Mouse (Mus musculus) urinary bladder, postnatal 25 days (tissue): ENCODE measurements around the gene Ank3.

Experiments used
- DNase-seq: peaks from one replicate; pipeline ENCODE4 v3.0.0; 2022; ENCODE audit warnings: low spot score

The Ank3 gene

DNA sequence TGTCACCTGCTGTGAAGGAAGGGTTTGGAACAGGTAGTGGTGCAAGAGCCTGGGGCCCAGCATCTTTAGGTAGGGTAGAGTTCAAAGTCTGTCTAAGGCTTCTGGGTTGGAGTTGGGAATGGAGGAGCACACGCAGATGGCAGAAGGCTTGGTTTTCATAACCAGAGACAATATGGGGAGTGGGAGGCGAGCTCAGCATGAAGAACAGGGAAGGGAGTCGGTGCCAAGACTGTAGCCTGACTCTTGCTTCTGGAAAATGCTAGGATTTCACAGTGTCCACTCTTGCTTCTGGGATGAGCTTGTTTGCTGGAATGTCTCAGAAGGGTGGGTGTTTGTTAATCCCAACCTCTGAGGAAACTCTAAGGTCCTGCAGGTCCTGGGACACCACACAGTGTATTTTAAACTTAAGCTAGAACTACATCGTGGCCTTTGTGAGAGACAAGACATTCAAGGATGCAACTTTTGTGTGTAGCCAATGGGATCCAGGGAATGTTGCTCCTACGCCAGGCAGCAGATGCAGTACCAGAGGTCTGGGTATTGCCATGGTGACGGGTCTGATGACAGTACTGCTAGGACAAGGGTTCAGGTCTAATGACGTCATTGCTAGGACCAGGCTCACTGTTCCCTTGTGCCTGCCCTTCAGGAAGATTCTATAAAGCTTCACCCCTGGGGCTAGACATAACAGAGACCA lies 222.3 kb downstream of the Ank3 start:
- DNase-seq = no peak

DNA sequence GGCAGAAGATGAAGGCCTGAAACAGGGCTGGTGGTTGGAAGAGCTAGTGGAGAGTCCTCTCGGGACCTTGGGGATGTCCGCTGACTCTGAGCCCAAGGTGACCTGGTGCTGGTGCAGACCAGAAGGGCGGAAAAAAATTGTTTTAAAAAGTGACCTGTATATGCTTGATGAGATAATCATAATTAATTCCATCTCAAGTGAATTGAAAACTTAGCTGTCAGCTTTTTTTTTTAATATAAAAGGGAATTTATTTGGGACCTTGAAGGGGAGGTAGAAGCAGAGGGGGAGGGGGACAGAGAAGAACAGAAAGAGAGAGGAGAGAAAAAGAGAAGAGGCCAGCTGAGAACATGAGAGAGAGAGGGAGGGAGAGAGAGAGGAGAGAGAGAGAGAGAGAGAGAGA lies 229.2 kb downstream of the Ank3 start:
- DNase-seq = no peak

DNA sequence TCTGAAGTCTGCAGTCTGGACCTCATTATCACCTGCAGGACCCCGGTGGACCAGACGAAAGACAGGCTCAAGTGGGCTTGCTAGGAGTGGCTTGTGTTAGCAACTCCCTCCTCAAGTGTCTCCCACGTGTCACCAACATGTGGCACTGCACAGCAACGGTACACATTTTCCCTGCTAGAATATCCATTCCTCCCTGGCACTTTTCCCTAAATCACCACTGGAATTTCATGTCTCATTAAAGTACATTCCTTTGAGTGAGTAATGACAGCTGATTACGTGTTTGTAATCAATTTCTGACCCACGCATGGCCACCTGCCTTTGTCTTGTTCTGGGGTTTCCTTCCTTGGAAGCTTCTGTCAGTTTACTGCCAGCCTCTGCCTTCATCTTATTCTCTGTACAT lies 230.2 kb downstream of the Ank3 start:
- DNase-seq = no peak

DNA sequence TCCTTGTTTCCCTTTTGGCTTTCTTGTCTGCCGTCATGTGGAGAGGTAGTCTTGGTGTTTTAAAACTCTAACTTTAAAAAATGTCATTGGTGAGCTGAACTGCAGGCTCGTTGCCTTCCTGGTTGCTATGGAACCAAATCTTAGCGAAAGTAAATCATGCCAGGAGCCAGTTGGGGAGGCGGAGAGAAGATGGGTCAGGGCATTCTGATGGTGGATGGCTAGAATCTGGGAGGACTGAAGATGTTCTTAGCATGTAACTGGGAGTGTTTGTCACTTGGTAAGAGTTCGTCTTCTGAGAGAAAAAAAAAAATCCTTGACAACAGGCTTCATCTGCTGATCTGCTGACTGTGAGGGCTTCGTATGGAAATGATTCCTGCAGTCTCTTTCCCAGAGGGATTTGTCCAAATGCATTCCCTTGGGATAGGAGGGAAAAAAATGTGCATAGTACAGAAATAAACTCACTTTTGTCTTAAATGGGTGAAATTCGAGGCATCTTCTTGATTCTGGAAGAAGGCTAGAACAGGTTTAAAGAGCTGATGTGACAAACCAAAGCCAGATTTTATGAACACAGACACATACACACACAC lies 232.3 kb downstream of the Ank3 start:
- DNase-seq = no peak

DNA sequence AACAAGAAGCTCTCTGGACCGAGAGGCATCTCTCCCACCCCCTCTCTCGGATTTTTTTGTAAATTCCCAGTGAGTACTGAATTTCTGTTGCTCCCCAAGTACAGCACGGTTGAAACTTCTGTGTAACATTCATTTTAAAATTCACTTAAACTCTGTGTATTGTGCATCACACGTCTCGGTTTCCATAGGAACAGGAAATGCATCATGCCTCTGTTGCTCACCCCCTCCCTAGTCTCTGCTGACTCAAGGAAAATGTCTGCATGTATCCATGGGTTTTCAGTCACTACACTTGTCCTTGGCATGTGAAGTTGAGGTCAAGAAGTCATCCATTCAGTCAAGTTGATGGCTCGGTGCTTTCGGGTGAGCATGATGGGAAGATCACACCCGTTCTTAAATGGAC lies 234.3 kb downstream of the Ank3 start:
- no peak for DNase-seq

DNA sequence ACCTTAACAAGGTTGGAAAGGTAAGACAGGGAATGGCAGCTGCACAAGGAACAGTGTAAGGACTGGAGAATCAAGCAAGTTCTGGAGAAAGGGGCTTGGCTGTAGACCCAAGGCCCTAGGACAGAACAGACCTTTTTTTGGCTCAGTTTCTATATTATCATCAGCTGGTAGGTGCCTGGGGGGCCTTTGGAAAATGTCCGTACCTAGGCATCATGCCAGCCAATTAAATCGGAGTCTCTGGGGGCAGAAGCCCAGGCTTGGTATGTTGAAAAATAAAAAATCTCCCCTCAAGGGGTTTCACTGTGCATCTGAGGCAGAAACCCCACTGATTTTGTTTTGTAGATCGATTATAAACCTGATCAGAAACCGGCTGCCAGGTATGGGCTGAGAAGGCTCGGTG lies 236.3 kb downstream of the Ank3 start:
- DNase-seq = no peak

DNA sequence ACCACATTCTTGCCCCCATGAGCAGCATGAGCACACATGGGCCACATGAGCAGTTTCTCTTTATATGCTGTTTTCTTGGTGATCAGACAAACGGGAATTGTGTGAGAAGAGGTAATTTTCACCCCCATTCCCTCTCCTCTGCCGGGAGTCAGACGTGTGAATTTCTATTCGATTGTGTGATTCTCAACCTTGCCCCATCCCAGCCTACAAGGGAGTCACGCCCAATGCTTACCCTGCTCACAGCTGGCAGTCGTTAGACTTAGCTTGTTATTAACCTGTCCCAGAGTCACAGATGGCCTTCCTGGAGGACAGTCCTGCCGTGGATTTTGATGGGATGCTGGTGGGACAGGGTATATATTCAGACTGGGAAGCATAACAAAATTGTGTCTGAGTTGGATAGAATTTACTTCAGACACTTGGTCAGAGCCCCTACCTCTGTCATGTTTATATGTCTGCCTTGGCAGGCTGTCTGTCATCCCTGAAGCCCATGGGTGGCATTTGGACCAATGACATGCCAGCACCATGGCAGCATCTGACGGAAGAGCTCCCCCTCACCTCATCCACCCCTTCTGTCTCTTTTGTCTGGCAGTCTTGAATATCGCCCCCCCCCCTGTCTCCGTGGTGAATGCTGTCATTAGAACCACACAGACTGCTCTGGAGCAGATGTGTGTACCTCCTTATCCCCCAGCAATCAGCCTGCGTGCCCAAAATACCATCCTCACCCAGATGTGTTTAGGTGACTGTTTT lies 237.5 kb downstream of the Ank3 start:
- no peak for DNase-seq

DNA sequence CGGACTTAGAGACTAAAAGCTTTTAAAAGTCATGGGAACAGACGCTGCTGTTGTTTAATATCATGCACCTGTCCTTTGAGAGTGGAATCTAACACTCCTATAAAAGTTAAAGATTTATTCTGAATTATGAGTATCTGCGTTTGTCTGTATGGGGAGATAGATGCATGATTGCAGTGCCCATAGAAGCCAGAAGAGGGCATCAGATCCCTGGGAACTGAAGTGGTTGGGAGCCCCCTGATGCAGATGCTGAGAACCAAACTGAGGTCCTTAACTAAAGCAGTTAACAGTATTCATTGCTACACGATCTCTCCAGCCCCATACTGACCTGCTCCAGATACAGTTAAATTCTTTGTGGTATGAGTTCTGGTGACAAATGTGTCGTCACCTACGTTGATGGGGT lies 240.6 kb downstream of the Ank3 start:
- DNase-seq = no peak

DNA sequence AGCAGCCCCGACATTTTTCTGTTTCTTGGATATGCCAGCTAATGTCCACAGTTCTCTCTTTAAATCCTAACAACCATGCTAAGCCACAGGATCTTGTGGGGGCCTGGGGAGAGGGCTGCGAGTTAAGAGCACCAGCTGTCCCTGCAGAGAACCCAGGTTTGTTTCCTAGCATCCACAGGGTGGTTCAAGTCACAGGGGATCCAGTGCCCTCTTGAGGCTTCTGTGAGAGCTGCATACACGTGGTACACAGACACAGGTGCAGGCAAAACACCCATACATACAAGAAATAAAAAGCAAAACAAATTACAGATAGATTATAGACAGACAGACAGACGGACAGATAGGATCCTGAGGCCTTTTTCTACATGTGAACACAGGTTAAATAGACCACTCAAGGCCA lies 242.0 kb downstream of the Ank3 start:
- DNase-seq = no peak

DNA sequence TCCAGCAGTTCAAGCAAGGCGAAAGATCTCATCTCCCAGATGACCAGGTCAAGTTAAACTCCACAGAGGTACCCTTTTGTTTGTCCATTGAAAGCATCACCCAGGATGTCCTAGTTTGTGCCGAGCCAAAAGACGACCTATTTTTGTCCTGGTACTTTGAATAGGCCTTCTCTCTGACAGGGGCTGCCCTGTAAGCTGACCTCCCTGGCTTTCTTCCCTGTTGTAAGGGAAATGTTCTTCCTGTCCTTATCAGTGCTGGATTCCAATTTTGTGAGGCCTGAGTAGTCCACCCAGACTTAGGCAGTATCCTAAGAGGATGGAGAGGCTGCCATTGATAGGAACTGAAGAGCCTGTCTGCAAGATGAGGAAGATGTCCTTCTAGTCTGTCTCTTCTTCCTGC lies 244.9 kb downstream of the Ank3 start:
- DNase-seq = no peak

DNA sequence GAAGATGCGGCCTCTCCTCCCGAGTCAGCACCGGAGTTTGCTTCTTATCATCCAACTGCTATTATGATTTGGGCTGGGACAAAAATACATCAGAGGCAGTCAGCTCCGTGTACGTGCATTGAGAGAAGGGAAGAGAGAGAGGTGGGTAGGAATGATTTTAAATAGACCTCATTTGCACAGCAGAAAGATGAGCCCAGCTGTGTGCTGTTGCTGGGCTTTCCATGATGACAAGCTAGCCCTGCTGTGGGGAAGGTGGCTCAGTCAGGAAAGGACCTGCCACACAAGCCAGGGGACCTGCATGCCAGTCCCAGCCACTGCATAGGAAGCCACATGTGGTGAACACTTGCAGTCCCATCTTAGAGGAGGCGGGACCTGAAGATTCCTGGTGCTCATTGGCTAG lies 245.4 kb downstream of the Ank3 start:
- DNase-seq = no peak

DNA sequence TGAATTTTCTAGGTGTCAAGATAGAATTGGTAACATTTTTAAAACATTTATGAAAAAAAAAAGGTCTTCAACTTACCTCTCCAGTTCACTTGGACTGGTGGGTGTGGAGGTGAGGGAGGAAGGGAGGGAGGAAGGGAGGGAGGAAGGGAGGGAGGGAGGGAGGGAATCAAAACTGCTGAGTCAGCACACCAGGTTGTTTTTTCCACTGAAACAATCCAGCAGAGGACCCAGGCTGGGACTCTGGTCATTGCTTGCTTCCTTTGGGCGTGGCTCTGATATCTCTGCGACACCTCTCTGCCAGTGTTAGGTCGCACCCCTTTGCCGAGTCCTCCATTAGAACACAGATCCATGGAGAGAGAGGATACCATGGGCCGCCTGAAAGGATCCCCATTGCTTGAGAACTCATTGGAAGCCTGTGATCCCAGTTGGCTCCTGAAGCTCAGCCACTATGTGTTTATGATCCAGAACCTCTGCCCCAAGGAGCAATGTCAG lies 246.8 kb downstream of the Ank3 start:
- DNase-seq = no peak

DNA sequence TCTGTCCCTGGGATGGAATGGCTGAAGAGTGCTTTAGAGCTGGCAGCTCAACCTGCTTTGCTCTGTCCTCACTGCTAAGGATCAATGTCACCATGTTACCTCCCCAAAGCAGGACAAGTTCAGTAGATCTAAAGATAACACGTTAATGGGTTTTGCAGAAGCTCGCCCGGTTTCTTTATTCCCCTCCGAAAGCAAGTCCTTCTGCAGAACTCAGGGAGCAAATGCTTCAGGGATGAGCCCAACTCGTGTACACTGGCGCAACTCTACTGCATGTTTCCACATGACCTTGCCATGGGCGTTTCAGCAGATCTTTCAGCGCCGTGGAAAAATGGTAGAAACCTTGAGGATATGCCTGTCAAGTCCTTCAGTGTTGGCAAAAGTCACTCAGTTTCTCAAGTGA lies 247.4 kb downstream of the Ank3 start:
- no peak for DNase-seq

DNA sequence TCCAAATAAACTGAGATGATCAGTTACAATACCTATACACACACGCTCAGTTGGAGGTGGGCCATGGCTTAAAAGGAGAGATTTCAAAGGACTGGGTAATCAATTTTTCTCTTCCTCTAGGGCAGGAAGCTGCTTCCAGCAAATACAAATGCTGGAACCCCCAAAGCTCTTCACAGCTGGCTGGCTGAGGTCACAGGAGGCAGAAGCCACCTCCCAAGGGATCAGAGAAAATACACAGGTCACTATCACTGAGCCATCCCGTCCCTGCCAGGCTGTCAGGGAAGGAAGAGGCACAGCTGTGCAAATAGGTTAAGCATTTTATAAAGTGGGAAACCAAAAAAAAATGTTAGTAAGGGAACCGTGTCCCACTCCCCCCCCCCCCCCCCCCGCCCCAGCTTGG lies 251.5 kb downstream of the Ank3 start:
- DNase-seq = no peak

DNA sequence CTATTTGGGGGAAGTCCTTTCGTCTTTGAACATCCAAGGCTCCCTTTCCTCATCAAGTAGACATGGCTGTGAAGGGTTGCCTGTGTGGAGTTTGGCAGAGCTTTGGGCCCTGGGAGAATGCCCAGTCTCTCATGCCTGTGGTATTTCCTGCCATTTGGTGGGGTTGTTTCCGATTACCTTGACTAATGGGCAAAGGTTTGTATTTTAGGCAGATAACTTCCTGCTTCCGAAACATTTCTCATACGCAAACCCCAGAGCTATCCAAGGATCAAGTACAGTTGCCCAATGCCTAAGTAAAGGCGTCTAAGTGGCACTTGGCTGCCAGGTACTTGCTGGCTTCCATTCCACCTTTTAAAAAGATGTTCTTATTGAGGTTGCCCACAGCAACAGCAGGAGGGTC lies 254.1 kb downstream of the Ank3 start:
- DNase-seq = peak; percentile 23

DNA sequence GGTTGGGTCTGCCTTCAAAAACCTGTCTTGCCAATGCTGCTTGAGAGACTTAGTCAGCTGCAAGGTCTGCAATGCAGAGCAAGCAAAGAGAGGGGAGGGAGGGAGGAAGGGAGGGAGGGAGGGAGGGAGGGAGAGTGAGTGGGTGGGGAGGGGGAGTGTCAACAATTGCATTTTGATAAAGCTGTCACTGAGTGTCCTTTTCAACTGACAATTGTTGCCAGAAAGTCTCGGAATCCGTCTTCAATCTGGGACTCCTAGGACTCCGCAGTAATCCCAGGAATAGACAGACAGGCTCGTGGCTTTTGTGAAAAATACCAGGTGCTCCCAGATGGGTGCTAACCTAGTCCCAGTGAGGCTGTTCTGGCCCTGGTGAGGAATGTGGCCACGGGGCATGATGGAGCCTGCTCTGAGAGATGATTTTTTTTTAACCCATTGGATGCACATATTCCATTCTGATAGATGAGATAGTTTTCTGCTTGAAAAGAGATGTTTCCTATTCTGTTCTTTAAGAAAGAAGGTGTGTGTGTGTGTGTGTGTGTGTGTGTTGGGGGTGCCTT lies 254.6 kb downstream of the Ank3 start:
- DNase-seq = no peak

DNA sequence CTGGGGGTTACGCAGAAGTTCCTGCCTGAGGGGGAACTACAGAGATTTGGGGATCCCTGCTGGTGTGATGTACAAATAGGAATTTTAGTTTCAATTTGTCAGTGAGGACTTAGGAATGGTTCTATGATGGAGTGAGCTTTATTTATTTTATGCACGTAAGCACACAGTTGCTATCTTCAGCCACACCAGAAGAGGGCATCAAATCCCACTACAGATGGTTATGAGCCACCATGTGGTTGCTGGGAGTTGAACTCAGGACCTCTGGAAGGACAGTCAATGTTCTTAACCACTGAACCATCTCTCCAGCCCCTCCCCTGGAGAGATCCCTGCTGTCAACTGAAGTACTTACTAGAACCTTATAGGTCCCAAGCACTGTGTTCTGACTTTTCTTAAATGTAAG lies 255.6 kb downstream of the Ank3 start:
- DNase-seq = no peak

DNA sequence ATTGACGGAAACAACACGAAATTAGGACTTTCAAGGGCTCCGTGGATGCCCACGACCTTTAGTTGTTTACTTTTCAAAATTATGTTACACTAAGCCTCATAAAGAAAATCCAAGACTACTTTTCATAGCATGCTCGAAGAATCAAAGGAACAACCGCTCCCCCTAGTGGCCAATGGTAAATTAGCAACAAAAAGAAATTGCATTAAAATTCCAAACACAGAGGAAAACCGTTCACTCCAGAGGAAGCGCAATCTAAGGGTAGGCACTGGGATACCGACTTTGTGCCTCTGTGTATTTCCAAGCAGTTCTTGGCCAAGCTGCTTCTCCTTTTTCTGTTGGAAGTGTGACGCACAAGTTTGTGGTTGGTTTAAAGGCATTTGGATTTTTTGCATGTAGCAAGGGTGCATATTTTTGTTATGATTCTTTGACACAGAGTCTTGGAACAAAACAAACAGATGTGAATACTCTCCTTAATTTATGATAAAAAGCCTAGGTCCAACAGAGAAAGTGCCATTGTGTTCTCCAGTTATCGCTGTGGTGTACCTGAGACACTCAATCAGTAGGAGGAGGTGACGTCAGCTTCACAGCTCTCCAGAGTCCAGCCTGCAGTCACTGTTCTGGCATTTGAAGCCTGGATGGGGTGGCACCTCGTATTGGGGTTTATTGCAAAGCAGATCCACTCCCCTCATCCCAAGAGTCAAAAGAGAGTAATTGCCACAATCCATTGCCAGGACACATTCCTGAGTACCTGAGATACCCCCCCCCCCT lies 256.5 kb downstream of the Ank3 start:
- DNase-seq = peak; percentile 44

DNA sequence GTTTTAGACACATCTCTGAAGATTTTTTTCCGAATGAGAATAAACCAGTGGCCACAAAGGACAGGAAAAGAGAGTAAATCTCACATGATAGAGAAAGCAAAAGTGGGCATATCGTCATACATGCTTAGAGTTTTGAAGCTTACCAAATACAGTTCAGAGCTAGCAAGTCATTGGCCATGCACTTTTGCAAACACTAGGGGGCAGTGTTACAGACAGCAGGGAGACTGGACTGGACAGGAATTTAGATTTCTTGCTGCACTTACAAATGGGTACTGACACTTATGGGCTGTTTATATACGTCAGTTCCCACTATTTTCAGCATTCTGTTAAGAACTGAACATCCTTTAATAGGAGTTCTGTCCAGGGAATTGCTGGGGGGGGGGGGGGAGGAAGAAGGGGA lies 257.7 kb downstream of the Ank3 start:
- peak; percentile 47 for DNase-seq

DNA sequence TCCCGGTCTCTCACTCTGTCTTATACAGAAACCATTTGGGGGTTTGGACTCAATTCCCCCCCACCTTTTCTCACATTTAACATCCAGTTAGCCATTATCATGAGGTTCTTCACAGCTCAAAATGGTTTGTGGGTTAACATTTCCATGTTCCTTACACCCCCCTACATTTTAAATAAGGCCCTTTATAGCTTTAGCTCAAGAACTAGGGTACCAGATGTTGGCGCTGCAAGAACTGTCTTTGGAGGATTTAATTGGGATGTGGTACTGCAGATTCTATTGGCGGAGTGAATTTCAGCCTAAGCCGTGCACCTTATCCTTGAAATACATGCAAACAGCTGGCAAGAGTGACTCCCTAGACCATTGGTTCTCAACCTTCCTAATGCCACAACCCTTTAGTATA lies 261.2 kb downstream of the Ank3 start:
- no peak for DNase-seq

DNA sequence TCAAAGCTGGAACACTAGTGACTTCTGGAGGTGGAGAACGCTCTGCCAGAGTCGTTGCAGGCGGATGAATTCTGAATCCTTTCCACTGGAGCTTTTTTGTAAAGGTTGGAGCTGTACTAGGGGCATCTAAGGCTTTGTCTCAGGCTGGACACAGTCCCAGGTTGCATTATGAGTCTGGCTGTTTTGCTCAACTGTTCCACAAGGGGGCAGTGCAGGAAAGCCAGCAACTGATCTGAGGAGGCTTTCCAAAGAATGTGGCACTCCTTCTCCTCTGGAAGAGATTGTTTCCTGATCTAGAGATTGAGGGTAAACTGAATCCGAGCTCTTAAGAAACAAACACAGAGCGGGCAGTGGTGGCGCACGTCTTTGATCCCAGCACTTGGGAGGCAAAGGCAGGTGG lies 263.8 kb downstream of the Ank3 start:
- peak; percentile 69 for DNase-seq

DNA sequence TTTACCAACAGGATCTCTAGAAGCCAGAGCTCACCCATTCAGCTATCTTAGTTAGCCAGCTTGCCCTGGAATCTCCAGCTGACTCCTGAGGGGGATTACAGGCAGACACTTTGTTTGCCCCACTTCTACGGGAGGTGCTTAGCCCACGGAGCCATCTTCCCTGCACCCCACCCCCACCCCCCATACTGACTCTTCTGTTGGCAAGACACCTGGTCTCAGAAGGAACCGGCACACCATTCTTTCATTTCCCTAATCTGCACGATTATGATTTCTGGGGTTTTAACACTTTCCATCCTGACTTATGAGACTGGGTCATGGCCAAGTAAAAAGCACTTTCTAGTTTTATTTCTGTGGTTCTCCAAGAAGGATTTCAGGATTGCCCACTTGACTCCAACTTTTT lies 268.9 kb downstream of the Ank3 start:
- DNase-seq = no peak
